Mouse (Mus musculus) E14TG2a.4 (cell line): ENCODE results near the gene Ddx18.

Experiments
- H3K27me3 ChIP-seq: 2 replicates; pipeline ENCODE4 v1.6.1; 2014; ENCODE audit warnings: low read length, control low read depth; ENCODE audit not compliant: insufficient read depth
- H3K36me3 ChIP-seq: 2 replicates; pipeline ENCODE4 v1.6.1; 2014; ENCODE audit warnings: low read length, control low read depth; ENCODE audit not compliant: insufficient read depth
- H3K4me1 ChIP-seq: replicated peaks from 2 replicates; pipeline ENCODE4 v1.6.1; 2014; ENCODE audit warnings: low read depth, low read length, control low read depth
- H3K4me3 ChIP-seq: replicated peaks from 2 replicates; pipeline ENCODE4 v1.5.1; 2014; ENCODE audit warnings: mild to moderate bottlenecking, low read length
- H3K9me3 ChIP-seq: 2 replicates; pipeline ENCODE4 v1.6.1; 2014; ENCODE audit warnings: low read length, control low read depth
- CTCF ChIP-seq: conservative IDR thresholded peaks from 2 replicates; pipeline ENCODE4 v1.5.1; 2014; ENCODE audit warnings: low read length
- NANOG ChIP-seq: IDR thresholded peaks from 2 replicates; pipeline ENCODE4 v1.6.1; 2014; ENCODE audit warnings: borderline replicate concordance, low read length, mixed read lengths
- POU5F1 ChIP-seq: IDR thresholded peaks from 2 replicates; pipeline ENCODE4 v1.6.1; 2014; ENCODE audit warnings: low read length, borderline replicate concordance

Gene Ddx18

DNA sequence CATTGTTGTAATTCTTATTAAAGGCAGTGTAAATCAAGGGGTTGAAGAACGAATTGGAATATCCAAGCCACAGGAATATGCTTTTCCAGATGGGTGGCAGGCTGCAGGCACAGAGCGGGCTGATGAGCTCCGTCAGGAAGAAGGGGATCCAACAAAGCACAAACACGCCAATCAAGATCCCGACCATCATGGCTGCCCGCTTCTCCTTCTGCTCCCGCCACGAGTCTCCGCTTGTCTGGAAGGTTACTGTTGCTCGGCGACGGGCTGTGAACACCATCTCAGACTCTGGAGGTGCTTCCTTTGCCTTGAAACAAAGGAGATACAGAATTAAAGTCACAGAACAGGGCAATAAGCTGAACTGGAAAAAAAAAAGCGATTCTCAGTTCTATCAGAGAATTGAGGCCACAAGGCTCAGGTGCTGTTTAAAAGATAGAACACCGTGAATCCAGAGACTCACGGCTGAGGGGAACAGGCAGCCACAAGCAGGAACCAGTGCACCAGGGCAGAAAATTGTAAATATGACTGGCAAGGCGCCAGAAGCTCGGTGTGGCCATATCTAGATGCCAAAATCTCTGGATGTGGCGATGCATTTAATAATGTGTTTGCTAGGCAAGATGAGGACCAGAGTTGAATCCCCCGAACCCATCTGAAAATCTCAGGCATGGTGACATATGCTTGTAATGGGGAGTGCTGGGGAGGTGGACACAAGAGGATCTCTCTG is 57.2 kb downstream of the Ddx18 start:
- H3K36me3 ChIP-seq: no peaks in the 10 kb centered on the region
- no peaks in the 10 kb centered on the region for H3K27me3 ChIP-seq
- 0 out of 2 replicates have a peak, but pooled peaks cover 3% of the 10 kb centered on the region for H3K9me3 ChIP-seq
- H3K4me3 ChIP-seq: no peak overlapping the region
- H3K4me1 ChIP-seq: no peaks in the 10 kb centered on the region
- TF ChIP-seq CTCF (no peak), POU5F1 (no peak), NANOG (no peak)

DNA sequence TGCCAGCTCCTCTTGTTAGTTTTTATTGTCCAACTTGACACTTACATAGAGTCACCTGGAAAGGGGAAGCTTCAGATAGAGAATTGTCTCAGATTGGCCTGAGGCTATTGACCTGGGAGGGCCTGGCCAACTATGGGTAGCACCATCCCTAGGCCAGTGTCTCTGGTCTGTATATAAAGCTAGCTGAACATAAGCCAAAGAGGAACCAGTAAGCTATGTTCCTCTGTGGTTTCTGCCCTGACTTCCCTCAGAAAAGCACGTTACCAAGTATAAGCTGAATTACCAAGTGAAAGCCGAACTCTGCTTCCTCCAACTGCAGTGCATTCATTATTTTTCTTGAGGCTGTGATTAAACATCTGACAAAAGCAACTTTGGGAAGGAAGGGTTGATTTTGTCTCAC is 59.1 kb downstream of the Ddx18 start:
- Histone ChIP-seq H3K9me3 (0 out of 2 replicates have a peak, but pooled peaks cover 3% of the 10 kb centered on the region), H3K4me3 (no peak overlapping the region), H3K4me1 (no peaks in the 10 kb centered on the region), H3K27me3 (no peaks in the 10 kb centered on the region), H3K36me3 (no peaks in the 10 kb centered on the region)
- TF ChIP-seq CTCF: no peak
- TF ChIP-seq POU5F1: no peak
- TF ChIP-seq NANOG: no peak
